Mouse (Mus musculus): ENCODE measurements at regions not wholly inside any gene's neighbourhood (a gene's known extent, or its start where the extent isn't known, plus 50 kb on each side); places are given as distances from the start of the nearest gene placed in this dataset.
A peak's percentile ranks its signal among the peaks of the same experiment; 100 is the strongest.

- ATAC-seq = peak; percentile 76
Measured at GRCm38 (mm10) chr7:36150871-36151560, 348.2 kb upstream of the Zfp507 start.

DNA sequence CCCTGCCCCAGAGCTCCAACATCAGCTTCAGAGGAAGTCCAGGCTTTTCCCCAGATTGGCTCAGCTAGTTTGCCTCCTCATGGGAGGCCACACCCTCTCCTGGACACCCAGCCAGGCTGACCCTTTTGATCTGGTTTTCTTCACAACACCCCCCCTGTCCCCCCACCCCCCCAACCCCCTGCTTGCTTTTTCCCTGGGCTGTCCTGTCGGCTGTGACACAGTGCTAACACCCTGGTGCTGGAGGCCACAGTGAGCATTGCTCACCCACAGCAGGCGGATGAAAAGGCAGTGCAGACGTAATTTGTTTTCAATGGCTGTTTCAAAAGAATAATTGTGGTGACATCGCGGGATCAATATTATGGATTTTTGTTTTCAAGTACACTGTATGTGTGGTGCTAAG is 333.8 kb upstream of the Zfp507 start:
- H3K4me3 ChIP-seq (ENCODE audit: low read length) = no peak overlapping the region
- no peaks in the 10 kb centered on the region for H3K36me3 ChIP-seq (ENCODE audit: control insufficient read depth, insufficient read depth, low read length)
- 34% methylated on average over 5 of the region's 5 CpGs for WGBS
- H3K4me1 ChIP-seq (ENCODE audit: control insufficient read depth, insufficient read depth, low read depth, low read length) = peaks cover 4% of the 10 kb centered on the region
- ATAC-seq = peak; percentile 55; the same call in 1 of the 2 replicates
- no peaks in the 10 kb centered on the region for H3K27me3 ChIP-seq (replicated peaks; ENCODE audit: control insufficient read depth, insufficient read depth, low read length)
- no peak overlapping the region for H3K4me2 ChIP-seq (ENCODE audit: low read length)
- H3K9me3 ChIP-seq (ENCODE audit: control insufficient read depth, low read length) = no peaks in the 10 kb centered on the region
- H3K9ac ChIP-seq (ENCODE audit: low read depth, low read length) = no peak overlapping the region
- H3K27ac ChIP-seq (ENCODE audit: low read depth, low read length) = no peak overlapping the region

More at GRCm38 (mm10) chr7:36150871-36151560, 348.2 kb upstream of the Zfp507 start:
- H3K36me3 ChIP-seq (ENCODE audit: control insufficient read depth, insufficient read depth, low read length) = no peaks in the 10 kb centered on the region
- no peaks in the 10 kb centered on the region for H3K9me3 ChIP-seq (ENCODE audit: control insufficient read depth, low read length)
- H3K4me1 ChIP-seq (ENCODE audit: control insufficient read depth, insufficient read depth, low read depth, low read length) = no peaks in the 10 kb centered on the region
- H3K9ac ChIP-seq (ENCODE audit: low read depth, low read length) = no peak overlapping the region; the same call in 1 of the 2 replicates
- H3K4me3 ChIP-seq (ENCODE audit: low read length) = no peak overlapping the region
- no peaks in the 10 kb centered on the region for H3K27me3 ChIP-seq (replicated peaks; ENCODE audit: control insufficient read depth, insufficient read depth, low read length)
- 27% methylated on average over 12 of the region's 12 CpGs for WGBS
- no peak overlapping the region for H3K27ac ChIP-seq (ENCODE audit: low read depth, low read length)
- H3K4me2 ChIP-seq (ENCODE audit: low read length) = no peak overlapping the region

DNA sequence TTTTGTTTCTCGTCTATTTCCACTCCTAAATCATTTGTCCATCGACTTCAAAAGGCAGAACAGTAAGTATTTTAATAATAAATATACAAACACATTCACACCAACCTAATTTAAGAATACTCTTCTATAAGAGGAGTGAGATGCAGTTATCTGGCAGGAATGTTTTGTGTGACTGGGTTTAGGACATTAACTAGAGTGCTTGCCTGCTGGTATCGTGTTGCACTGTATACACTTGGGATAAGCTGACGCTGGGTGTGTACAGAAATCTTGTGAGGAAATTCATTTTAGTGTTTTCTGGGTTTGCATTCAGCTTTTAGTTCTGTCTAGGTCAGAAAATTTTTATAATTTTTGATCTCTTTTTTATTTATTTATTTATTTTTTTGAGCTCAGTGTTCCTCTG is 331.8 kb upstream of the Zfp507 start:
- H3K9me3 ChIP-seq (ENCODE audit: control insufficient read depth, low read length) = no peaks in the 10 kb centered on the region
- WGBS = 59% methylated on average over 4 of the region's 4 CpGs
- no peak overlapping the region for H3K9ac ChIP-seq (ENCODE audit: low read depth, low read length)
- no peak overlapping the region for H3K4me2 ChIP-seq (ENCODE audit: low read length)
- no peaks in the 10 kb centered on the region for H3K27me3 ChIP-seq (replicated peaks; ENCODE audit: control insufficient read depth, insufficient read depth, low read length)
- H3K36me3 ChIP-seq (ENCODE audit: control insufficient read depth, insufficient read depth, low read length) = no peaks in the 10 kb centered on the region
- H3K27ac ChIP-seq (ENCODE audit: low read depth, low read length) = no peak overlapping the region
- no peak for ATAC-seq
- no peak overlapping the region for H3K4me3 ChIP-seq (ENCODE audit: low read length)
- H3K4me1 ChIP-seq (ENCODE audit: control insufficient read depth, insufficient read depth, low read depth, low read length) = peaks cover 4% of the 10 kb centered on the region

DNA sequence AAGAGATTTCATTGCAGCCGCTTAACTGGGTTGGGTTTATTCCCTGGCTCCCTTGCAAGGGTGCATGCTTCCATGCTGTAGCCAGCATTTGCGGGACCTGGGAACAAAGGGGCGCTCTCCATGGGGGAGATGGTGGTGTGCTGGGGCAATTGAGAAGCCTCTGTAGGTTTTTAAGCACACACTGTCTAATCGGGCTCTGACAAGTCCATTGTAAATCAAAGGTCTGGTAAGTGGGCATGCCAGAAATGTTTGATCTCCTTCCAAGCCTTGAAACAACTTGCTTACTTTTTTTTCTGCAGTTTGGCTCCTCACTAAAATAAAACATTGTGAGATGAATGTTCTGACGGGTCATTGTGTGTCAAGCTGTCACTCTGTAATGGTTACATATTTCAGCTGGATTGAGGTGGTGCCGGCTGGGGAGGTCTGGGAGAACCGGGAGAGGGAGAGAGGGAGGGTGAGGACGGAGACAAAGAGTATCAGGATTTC is 330.9 kb upstream of the Zfp507 start:
- no peaks in the 10 kb centered on the region for H3K9me3 ChIP-seq (ENCODE audit: control insufficient read depth, low read length)
- H3K9ac ChIP-seq (ENCODE audit: low read depth, low read length) = no peak overlapping the region
- peak; percentile 71 for ATAC-seq
- WGBS = 7% methylated on average over 8 of the region's 8 CpGs
- H3K4me3 ChIP-seq (ENCODE audit: low read length) = no peak overlapping the region
- H3K4me1 ChIP-seq (ENCODE audit: control insufficient read depth, insufficient read depth, low read depth, low read length) = peaks cover 4% of the 10 kb centered on the region
- no peak overlapping the region for H3K27ac ChIP-seq (ENCODE audit: low read depth, low read length)
- H3K4me2 ChIP-seq (ENCODE audit: low read length) = peak overlapping the region; percentile 10; the same call in 1 of the 2 replicates
- no peaks in the 10 kb centered on the region for H3K36me3 ChIP-seq (ENCODE audit: control insufficient read depth, insufficient read depth, low read length)
- no peaks in the 10 kb centered on the region for H3K27me3 ChIP-seq (replicated peaks; ENCODE audit: control insufficient read depth, insufficient read depth, low read length)

DNA sequence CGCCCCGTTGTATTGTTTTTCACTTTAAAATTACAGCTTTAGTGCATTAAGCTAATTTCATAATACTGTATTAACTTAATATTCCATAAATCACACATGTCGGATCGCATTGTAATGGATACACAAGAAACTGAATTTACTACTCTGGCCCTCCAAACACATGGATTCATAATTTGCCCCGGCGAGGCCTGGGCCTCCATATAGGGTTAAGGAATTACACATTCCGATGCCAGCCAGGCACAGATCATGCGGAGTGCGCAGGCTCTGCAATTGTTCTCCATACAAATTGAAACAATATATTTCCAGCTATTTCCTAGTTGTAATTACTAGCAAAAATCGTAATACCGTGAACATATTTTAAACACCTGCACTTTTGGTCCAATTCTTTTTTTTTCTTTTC is 330.2 kb upstream of the Zfp507 start:
- no peak for ATAC-seq
- Histone ChIP-seq H3K27ac (ENCODE audit: low read depth, low read length) (no peak overlapping the region), H3K9ac (ENCODE audit: low read depth, low read length) (no peak overlapping the region), H3K4me2 (ENCODE audit: low read length) (no peak overlapping the region), H3K27me3 (replicated peaks; ENCODE audit: control insufficient read depth, insufficient read depth, low read length) (no peaks in the 10 kb centered on the region), H3K36me3 (ENCODE audit: control insufficient read depth, insufficient read depth, low read length) (no peaks in the 10 kb centered on the region), H3K4me3 (ENCODE audit: low read length) (no peak overlapping the region), H3K4me1 (ENCODE audit: control insufficient read depth, insufficient read depth, low read depth, low read length) (peaks cover 4% of the 10 kb centered on the region), H3K9me3 (ENCODE audit: control insufficient read depth, low read length) (no peaks in the 10 kb centered on the region)
- 61% methylated on average over 11 of the region's 11 CpGs for WGBS

DNA sequence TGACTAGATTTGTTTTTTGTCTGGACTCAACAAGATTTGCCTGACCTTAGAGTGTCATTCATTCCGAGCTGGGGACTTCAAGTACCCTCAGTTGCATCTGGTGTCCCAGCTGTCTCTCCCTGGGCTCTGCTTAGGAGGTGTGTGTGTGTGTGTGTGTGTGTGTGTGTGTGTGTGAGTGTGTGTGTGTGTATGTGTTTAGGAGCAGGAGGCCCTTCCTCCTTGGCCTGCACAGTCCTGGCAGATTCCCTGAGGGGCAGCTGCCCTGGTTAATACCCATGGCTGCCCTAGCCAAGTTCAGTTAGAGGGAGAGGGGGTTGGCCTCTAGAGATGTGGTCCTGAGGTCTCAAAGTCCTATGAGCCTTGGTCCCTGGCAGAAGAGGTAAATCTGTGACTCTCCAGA is 329.8 kb upstream of the Zfp507 start:
- Histone ChIP-seq H3K4me1 (ENCODE audit: control insufficient read depth, insufficient read depth, low read depth, low read length) (peaks cover 4% of the 10 kb centered on the region), H3K9me3 (ENCODE audit: control insufficient read depth, low read length) (no peaks in the 10 kb centered on the region), H3K27ac (ENCODE audit: low read depth, low read length) (no peak overlapping the region), H3K4me2 (ENCODE audit: low read length) (no peak overlapping the region), H3K27me3 (replicated peaks; ENCODE audit: control insufficient read depth, insufficient read depth, low read length) (no peaks in the 10 kb centered on the region), H3K4me3 (ENCODE audit: low read length) (no peak overlapping the region), H3K36me3 (ENCODE audit: control insufficient read depth, insufficient read depth, low read length) (no peaks in the 10 kb centered on the region), H3K9ac (ENCODE audit: low read depth, low read length) (no peak overlapping the region)
- 64% methylated on average over 1 of the region's 1 CpGs for WGBS
- no peak for ATAC-seq

GRCm38 (mm10) chr7:36097054-36097453 is 294.3 kb upstream of the Zfp507 start:
- Histone ChIP-seq H3K4me3 (ENCODE audit: low read length) (no peak overlapping the region), H3K27ac (ENCODE audit: low read depth, low read length) (no peak overlapping the region), H3K4me2 (ENCODE audit: low read length) (no peak overlapping the region), H3K4me1 (ENCODE audit: control insufficient read depth, insufficient read depth, low read depth, low read length) (no peaks in the 10 kb centered on the region), H3K9ac (ENCODE audit: low read depth, low read length) (no peak overlapping the region), H3K9me3 (ENCODE audit: control insufficient read depth, low read length) (no peaks in the 10 kb centered on the region), H3K27me3 (replicated peaks; ENCODE audit: control insufficient read depth, insufficient read depth, low read length) (no peaks in the 10 kb centered on the region), H3K36me3 (ENCODE audit: control insufficient read depth, insufficient read depth, low read length) (no peaks in the 10 kb centered on the region)
- ATAC-seq = no peak
- 67% methylated on average over 4 of the region's 4 CpGs for WGBS

DNA sequence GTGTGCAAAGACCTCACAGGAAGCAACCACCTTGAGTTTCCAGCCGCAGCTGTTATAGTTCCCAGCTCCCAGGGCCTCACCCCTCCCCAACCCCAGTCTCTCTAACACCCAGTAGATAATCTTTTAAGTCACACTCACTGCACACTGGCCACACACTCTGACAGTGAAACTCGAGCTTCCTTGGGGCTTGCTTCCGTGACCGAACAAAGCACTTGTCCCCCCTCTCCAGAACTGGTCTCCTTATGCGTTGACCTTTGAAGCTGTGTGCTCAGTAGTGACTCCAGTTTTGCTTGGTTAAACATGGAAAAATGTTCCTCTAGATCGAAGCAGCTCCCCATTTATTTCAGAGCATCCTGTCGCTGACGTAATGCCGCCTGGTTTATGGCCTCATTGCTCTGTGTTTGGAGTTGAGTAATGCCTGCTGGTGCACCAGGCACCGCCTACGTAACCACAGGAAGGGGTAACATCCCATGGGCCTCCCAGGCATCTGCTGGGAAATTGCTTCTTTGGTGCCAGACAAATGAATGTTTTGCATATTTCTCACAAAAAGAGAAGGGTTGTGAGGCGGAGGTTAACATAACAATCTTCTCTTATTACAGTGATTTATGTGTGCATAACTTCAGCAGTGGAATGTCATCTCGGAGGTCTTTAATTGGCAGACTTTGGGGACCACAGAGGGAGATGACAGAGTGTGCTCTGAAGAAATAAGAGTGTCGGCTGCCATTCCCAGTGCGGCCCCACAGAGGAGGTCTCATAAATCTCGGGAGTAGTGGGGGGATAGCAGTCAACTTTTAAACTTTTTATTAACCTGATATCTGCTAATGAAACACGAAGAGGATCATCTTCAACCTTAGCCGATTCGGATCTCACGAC is 292.7 kb upstream of the Zfp507 start:
- no peak overlapping the region for H3K4me2 ChIP-seq (ENCODE audit: low read length)
- H3K9ac ChIP-seq (ENCODE audit: low read depth, low read length) = no peak overlapping the region
- no peaks in the 10 kb centered on the region for H3K9me3 ChIP-seq (ENCODE audit: control insufficient read depth, low read length)
- H3K36me3 ChIP-seq (ENCODE audit: control insufficient read depth, insufficient read depth, low read length) = no peaks in the 10 kb centered on the region
- no peak overlapping the region for H3K4me3 ChIP-seq (ENCODE audit: low read length)
- WGBS = 72% methylated on average over 20 of the region's 20 CpGs
- ATAC-seq = no peak
- no peaks in the 10 kb centered on the region for H3K27me3 ChIP-seq (replicated peaks; ENCODE audit: control insufficient read depth, insufficient read depth, low read length)
- H3K27ac ChIP-seq (ENCODE audit: low read depth, low read length) = no peak overlapping the region
- no peaks in the 10 kb centered on the region for H3K4me1 ChIP-seq (ENCODE audit: control insufficient read depth, insufficient read depth, low read depth, low read length)

GRCm38 (mm10) chr7:36091132-36091531 is 288.3 kb upstream of the Zfp507 start:
- Histone ChIP-seq H3K4me3 (ENCODE audit: low read length) (no peak overlapping the region), H3K9me3 (ENCODE audit: control insufficient read depth, low read length) (no peaks in the 10 kb centered on the region), H3K9ac (ENCODE audit: low read depth, low read length) (no peak overlapping the region), H3K36me3 (ENCODE audit: control insufficient read depth, insufficient read depth, low read length) (no peaks in the 10 kb centered on the region), H3K27ac (ENCODE audit: low read depth, low read length) (no peak overlapping the region), H3K4me2 (ENCODE audit: low read length) (no peak overlapping the region), H3K4me1 (ENCODE audit: control insufficient read depth, insufficient read depth, low read depth, low read length) (no peaks in the 10 kb centered on the region), H3K27me3 (replicated peaks; ENCODE audit: control insufficient read depth, insufficient read depth, low read length) (no peaks in the 10 kb centered on the region)
- no peak for ATAC-seq
- 83% methylated on average over 9 of the region's 9 CpGs for WGBS

Measured in hindbrain, embryonic 16.5 days (tissue).